Mouse (Mus musculus): Measurements from ENCODE around the gene Map2k1.
"Not testable (repeated sequence)": the region's sequence is repeated elsewhere in the genome, so short reads cannot be mapped to it uniquely, and the experiment has no call there.

Gene Map2k1

DNA sequence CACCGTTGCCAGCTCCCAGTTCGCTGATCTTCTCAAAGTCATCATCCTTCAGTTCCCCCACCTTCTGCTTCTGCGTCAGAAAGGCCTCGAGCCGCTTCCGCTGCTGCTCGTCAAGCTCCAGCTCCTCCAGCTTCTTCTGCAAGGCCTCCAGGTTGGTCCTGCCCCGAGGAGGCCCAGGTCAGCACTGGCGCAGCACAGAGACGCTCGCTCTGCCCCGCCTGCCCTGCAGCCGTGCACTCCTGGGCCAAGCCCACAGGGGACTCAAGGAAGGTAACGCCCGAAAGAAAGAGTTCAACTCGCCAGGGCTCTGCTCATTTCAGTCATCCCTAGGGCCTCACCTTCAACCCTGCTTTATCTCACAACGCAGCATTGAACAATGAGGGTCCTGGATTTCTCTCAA, 39.0 kb downstream of the Map2k1 start:
- in situ Hi-C loops (cut with MboI, MseI), result loop anchor here in 1 of 2 experiments (5.0 kb wide), 1 partner anchor 93 kb away; no protein-coding TSS in a partner anchor

- in situ Hi-C loops (cut with MboI, MseI), result no loop called here
Measured at GRCm38 (mm10) chr9:64207509-64208084, 45.8 kb downstream of the Map2k1 start.

DNA sequence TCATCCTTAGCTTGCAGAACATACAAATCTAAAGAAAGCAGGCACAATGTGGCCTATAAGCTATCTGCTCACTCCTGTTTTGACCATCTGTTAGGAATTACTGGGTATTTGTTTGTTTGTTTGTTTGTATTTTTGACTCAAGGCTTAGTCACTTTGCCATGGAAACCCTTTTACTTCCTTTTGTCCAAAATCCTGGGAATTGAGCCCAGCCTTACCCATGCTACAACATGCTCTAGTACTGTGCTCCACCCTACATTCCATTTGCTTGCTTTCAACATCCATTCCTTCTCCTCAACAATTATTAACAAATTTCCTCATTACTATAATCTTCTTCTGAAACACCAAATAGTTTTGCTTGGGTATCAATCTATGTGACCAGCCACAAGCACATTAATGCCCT, 50.6 kb downstream of the Map2k1 start:
- in situ Hi-C loops (cut with MboI, MseI), result no loop called here

- in situ Hi-C loops (cut with MboI, MseI), result no loop called here
Measured at GRCm38 (mm10) chr9:64202331-64202730, 51.1 kb downstream of the Map2k1 start.

GRCm38 (mm10) chr9:64199897-64200296, 53.5 kb downstream of the Map2k1 start:
- in situ Hi-C loops (cut with MboI, MseI), result no loop called here

DNA sequence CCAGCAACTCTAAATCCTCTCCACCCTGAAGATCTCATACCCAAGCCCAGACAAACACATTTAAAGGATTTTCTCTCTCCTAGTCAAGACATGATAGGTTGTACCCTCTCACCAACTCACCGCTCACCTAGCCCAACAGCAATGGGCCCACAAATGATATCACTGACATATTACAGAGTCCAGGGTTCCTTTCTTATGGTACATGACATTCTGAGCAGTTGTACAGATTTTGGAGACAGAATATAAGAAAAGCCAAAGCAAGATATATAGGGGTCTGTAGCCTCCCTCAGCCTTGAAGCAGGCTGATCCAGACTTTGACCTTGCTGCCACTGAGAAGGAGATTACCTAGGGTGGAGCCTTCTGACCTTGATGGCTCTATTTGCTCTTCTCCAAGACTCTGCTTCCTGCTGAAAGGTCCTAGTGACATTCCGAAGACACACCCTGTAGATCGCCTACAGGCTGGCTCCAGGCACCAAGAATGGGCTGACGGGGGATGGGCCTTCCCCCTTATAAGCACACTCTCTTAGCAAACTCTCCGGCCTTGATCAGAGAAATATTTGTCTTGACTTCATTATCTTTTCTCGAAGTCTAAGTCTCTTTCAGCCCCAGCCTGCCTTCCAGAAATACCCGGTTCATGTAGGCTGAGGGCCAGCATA, 54.5 kb downstream of the Map2k1 start:
- in situ Hi-C loops (cut with MboI, MseI), result not testable (repeated sequence)

GRCm38 (mm10) chr9:64198068-64198762, 55.2 kb downstream of the Map2k1 start:
- in situ Hi-C loops (cut with MboI, MseI), result no loop called here

GRCm38 (mm10) chr9:64197524-64197923, 55.9 kb downstream of the Map2k1 start:
- in situ Hi-C loops (cut with MboI, MseI), result no loop called here

DNA sequence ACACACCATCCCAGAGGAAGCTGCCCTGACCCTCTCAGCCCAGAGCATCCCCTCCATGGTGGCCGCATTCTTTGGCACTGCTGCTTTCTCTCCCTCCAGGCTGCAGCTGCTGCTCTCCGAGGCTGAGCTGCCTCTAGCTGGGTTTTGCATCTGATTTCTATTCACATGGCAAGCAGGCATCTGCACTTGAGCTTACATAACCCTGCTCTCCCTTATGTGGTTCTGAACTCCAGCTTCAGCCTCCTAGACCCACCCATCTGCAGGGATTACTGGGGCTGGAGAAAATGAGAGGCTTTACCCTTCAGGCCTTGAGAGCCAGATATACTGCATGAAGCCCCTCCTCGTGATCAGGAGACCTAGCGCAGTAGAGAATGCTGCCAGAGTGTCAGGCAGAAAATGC, 57.9 kb downstream of the Map2k1 start:
- in situ Hi-C loops (cut with MboI, MseI), result no loop called here

DNA sequence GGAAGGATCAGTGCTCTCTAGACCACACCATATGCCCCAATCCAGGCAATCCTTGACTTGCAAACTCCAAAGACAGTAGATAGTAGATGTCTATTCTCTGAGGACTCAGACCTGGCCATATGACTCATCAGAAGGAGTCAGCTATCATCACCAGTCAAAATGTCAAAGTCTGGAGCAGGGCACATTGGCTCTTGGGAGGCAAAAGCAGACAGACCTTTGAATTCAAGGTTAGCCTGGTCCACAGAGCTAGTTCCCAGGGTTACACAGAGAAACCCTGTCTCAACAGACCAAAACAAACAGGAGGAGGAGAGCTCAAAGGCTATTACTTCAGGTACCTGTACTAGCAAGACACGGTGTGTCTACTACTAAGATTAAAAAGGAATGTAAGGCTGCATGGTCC, 59.6 kb downstream of the Map2k1 start:
- in situ Hi-C loops (cut with MboI, MseI), result no loop called here

DNA sequence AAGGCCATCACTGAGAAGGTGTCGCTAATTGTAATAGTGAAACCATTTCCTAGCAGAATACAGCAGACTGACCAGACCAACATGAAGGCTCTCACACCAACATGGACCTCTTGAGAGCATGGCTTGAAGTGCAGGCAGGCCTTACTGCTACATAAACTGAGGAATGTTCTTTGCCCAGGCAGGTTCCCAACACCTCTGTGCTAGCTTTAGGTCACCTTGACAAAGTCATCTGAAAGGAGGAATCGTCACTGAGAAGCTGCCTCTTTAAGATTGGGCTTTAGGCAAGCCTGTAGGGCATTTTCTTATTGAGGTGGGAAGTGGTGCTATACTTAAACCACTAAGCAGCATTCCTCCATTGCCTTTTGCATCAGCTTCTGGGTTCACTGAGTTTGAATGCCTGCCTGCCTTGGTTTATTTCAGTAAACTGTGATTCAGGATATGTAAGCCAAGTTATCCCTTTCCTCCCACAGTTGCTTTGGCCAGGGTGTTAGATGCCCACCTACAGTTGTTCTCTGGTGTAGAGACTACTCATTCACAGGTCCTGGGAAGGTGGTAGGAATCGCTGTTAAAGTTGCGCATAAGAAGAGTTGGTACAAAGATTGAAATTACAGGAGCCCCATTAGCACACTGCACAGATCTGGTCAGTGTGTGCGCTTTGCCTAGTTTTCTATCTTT, 69.1 kb downstream of the Map2k1 start:
- in situ Hi-C loops (cut with MboI, MseI), result loop anchor here in 1 of 2 experiments (5.0 kb wide), 1 partner anchor 93 kb away; no protein-coding TSS in a partner anchor

DNA sequence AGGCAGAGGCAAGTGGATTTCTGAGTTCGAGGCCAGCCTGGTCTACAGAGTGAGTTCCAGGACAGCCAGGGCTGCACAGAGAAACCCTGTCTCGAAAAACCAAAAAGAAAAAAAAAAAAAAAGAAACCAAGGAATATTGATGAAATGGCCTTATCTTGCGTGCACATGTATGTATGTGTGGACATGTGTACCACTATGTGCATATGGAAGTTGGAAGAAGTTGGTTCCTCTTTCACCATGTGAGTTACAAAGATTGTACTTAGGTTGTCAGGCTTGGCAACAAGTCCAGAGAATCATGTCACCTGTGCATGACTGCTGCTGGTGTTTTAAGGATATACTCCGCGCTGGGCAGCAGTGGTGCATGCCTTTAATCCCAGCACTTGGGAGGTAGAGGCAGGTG, 70.1 kb downstream of the Map2k1 start:
- in situ Hi-C loops (cut with MboI, MseI), result loop anchor here in 1 of 2 experiments (5.0 kb wide), 1 partner anchor 94 kb away; no protein-coding TSS in a partner anchor

DNA sequence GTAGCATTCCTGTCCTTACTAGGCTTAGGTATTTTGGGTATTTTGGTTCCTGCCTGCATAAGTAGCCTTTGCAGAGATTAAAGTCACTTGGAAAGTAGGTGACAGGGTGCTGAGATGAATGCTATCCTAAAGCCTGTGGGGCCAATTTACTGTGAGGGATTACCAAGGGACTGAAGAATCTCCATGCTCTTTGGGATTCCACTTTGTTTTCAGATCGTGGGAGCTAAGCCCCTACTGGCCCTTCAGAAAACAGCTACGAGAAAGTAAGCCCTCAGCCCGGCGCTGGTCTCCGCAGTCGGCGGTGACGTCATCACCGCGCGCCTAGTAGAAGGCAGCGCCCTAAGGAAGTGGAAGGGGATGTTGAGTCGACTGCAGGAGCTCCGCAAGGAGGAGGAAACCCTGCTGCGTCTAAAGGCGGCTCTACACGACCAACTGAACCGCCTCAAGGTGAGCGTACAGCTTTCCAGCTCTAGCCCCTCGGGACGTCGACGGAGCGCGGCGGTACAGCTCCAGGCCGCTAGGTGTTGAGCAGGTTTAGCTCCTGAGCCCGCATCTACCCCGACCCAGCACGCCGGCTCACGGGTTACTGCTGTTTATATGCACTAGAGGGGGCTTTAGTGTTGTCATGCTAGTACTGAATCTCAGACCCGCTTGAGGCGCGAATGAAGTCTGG, 74.3 kb downstream of the Map2k1 start, which contains the start of gene Snapc5:
Snapc5 (plus strand) TSS at position 301 of the 673 bp plus-strand sequence.
- in situ Hi-C loops (cut with MboI, MseI), result no loop called here

- in situ Hi-C loops (cut with MboI, MseI), result no loop called here
Measured at GRCm38 (mm10) chr9:64178610-64178973, 74.8 kb downstream of the Map2k1 start.

DNA sequence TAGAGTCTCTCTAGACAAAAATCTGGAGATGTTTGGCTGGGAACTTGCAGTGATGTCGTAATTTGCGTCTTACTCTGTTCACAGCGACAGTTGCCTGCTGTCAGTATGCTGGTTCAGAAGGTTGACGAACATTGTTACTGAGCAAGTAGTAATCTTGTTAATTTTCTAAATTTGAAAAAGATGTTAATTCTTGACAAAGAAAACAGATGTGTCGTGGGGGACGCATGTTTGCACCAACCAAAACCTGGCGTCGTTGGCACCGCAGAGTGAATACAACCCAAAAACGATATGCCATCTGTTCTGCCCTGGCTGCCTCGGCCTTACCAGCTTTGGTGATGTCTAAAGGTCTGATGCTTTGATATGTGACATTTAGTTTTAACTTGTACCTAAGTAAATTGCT, 78.1 kb downstream of the Map2k1 start:
- in situ Hi-C loops (cut with MboI, MseI), result no loop called here

DNA sequence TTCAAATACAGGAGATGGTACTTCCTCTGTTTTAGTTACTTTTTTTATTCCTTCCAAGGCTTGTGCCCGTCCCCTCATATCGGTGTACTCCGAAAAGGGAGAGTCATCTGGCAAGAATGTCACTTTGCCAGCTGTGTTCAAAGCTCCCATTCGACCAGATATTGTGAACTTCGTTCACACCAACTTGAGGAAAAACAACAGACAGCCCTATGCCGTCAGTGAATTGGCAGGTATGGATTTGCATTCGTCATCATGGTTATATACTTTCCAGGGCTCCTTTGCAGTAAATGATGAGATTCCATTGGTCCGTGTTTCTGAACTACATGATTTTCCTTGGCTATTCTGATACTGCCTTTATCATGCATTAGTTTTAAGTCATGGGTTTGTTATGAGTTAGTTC, 78.7 kb downstream of the Map2k1 start:
- in situ Hi-C loops (cut with MboI, MseI), result loop anchor here in 1 of 2 experiments (5.0 kb wide), 1 partner anchor 108 kb away; the partner anchor contains the start of gene Tipin

- in situ Hi-C loops (cut with MboI, MseI), result loop anchor here in 1 of 2 experiments (5.0 kb wide), 1 partner anchor 108 kb away; the partner anchor contains the start of gene Tipin
Measured at GRCm38 (mm10) chr9:64174341-64174740, 79.1 kb downstream of the Map2k1 start.

DNA sequence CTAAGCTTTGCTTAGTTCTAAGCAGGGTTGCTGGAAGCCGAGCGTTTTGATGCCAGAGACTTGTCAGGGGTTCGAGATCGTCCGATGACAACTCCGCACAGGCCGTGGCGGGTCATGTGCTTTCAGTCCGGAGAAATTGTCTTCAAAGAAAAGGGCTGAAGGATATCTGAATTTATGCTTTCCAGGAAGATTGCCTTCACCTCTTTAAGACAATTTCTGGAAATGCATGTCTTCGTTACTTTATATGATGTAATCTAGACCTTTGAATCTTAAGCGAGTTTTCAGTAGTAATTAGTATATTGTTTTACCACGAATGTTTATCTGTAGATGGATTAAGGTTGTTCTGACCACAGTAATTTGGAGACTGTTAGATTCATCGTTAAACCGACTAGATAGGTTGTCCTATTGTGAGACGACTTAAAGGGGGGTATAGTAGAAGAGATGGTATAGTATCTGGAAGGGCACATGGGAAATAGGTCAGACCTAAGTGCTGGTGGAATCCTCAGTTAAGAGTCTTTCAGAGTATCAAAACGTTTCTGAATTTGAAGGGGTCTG, 79.7 kb downstream of the Map2k1 start:
- in situ Hi-C loops (cut with MboI, MseI), result loop anchor here in 1 of 2 experiments (5.0 kb wide), 1 partner anchor 109 kb away; the partner anchor contains the start of gene Tipin

DNA sequence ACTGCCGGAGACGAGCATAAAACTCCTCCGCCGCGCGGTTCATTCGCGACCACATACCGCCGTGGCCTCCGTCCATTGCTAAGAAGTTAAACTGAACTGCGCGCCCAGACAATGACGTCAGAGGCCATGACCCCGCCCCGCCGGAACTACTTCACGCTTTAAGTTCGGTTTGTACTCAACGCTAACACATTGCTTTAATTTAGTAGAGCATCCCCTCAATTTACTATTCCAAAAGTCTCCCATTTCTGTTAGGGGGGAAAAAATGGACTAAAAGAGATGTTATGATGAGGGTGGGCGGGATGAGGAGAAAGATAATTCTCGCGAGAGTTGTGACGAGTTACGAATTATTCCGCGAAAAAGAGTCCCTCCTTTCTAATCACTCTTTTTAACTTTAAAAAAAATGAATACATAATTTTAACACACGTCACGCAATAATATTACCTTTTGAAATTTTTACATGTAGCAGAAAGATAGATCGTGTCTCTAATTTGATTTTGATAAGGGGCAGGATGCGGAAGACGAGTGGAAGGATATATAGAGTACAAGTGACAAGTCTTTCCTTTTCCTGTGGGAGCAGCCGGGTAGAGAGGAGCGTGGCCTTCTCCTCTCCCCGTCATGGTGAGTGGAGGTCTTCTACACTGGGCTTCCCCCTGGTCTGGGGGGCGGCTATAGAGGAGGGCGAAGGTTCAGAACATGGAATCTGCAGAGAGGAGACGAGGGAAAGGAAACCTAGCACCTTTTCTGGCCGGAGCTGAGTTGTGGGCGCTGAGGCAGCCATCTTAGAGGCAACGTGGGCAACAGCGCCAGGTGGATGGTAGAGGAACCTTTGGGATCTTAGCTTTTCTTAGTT, 80.4 kb downstream of the Map2k1 start, which contains the start of the genes Zwilch and Rpl4:
Zwilch (minus strand) TSS at position 289 of the 850 bp plus-strand sequence.
Rpl4 (plus strand) TSS at position 560 of the 850 bp plus-strand sequence.
- in situ Hi-C loops (cut with MboI, MseI), result loop anchor here in 1 of 2 experiments (5.0 kb wide), 1 partner anchor 109 kb away; the partner anchor contains the start of gene Tipin
